Mouse (Mus musculus): Measurements from ENCODE around the gene Mlana.

The Mlana gene

GRCm38 (mm10) chr19:29697245-29697874 lies at the start of gene Mlana:
Gene Mlana, plus strand, starts transcription at chr19:29697824.
- no peak for DNase-seq

- DNase-seq = no peak
These were observed 49.1 kb upstream of the Mlana start for GRCm38 (mm10) chr19:29648550-29648914.

GRCm38 (mm10) chr19:29649683-29650082 lies 47.9 kb upstream of the Mlana start:
- DNase-seq = no peak

DNA sequence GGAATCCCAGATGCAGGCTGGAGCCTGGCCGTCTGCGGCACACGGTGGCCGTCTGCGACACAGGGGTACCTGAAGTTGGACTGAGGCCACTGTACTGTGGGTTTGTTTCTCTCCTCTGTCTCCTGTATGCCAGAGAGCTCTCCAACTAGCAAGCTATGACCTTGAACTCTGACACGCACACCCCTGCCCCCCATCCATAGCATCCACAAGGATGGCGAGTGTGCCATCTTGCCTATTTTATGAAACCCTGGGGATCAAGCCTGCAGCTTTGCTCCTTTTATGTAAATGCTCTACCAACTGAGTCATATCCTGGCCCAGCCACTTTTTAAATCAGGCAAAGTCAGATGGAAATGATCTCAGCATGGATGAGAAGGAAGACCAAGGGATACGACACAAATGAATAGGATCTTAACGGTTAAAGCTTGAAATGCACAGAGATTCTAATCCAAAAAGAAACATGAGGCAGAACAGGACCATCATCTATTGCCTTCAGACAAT lies 43.8 kb upstream of the Mlana start:
- DNase-seq = no peak

DNA sequence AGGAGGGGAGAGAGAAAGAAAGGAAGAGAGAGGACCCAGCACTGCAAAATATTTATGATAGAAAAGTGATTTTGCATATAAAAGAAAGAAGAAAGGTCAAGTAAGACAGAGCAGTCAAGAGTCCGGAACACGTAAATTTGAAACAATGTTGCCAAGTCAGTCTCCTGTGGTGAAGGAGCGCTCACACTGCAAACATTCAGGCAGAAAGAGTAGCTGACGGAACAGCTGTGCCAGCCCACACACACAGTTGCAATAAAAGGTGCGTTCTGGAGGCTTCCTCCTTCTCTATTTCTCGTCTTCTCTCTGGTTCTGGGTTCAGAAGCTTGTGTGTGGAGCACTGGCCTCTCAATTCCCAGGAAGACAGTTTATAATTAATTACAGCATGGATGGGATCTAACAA lies 42.5 kb upstream of the Mlana start:
- DNase-seq = no peak

GRCm38 (mm10) chr19:29656029-29656428 lies 41.6 kb upstream of the Mlana start:
- DNase-seq = no peak

DNA sequence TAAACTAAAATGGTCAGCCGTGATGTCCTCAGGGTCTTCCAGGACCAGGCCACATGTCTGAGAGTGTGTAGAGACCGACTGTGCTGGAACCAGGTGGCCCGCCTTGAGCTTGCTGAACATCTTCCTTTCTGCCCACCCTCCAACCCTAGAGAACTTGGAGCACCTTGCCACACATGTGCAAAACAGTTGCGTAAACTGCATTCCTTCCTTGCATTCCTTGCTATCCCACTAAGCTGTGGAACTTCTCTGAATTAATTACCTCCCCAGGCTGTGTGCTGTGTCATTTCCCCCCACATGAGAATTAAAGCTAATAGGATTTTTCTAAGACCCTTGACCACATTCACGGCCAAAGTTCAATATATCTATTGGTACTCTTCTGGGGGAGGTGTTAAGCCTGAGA lies 41.0 kb upstream of the Mlana start:
- no peak for DNase-seq

GRCm38 (mm10) chr19:29657033-29657432 lies 40.6 kb upstream of the Mlana start:
- DNase-seq = no peak

GRCm38 (mm10) chr19:29657558-29657957 lies 40.1 kb upstream of the Mlana start:
- DNase-seq = no peak

- no peak for DNase-seq
These were observed 38.8 kb upstream of the Mlana start for GRCm38 (mm10) chr19:29658836-29659235.

DNA sequence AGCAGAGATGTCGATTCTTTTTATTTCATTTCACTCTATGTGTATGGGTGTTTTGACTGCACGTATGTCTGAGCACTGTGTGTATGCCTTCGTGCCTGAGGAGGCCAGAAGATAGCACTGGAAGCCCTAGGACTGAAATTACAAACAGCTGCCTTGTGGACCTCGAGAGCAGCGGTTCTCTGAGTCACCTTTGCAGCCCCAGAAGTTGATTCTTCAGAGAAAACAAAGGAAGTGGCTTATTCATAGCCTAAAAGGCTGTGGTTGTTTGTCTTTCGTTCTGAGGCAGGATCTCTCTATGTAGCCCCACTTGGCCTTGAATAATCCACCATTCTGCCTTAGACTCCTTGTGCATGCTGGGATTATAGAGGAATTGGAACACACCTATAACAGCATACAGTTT lies 37.9 kb upstream of the Mlana start:
- no peak for DNase-seq

DNA sequence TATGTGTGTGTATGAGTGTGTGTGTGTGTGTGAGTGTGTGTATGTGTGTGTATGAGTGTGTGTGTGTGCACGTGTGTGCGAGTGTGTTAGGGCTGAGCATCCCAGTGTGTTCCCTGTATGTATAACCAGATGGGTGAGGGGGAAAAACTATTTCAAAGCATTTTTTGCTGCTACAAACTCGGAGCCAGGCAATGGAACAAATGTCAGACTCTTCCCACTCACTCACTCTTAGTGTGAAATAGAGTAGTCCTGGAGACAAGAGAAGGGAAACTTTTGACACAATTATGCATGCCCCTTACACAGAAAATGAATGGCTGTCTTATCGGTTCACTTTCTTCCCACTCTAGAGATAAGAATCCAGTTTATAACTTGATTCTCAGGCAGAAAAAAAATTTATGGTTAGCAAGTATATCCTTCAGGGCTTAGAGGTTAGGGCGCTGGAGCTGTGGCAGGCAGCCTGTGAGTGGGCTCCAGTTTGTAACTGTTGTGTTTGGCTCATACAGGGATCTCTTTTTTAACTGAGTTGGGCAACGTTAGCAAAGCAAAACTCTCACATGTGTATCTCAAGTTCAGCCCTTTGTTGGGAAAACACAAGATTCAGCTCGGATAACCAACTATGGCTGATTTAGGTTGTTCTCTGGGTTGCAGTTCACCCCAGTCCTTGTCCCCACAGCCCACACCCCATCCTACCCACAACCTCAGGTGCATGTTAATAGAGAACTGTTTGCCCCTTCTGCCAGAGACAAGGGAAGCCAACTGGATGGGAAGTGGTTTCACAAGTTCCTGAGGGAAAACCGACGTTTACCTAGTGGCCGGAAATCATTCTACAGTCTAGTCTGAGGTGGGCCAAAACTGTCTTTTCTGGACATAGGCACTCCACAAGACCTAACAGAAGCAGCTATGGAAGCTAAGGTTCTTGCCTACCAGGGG lies 36.5 kb upstream of the Mlana start:
- DNase-seq = no peak

DNA sequence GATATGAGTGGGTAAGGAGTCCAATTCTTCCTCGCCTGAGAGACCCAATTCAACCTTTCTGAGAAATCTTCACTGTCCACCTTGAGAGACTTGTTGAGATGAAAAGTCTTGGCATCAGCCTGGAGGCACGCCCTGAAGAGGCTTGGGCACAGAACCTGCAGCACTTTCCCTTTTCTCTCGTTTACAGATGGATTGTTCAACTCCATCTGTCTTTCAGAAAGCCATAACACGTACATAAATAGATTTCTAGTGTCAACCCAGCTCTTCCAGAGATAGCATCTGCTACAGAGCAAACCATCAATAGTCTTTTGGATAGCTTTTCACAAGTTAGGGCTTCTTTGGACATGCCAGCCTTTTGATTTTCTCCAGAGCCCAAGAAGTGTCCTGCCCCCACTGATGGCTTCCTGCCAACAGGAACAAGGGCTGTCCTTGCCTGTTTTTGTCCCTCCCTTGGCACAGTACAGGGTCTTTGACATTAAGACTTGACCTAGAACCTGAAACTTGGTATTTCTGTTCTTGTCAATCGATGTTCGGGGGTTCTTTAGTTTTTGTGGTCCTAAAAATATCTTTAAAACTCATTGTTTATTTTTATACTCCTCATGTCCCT lies 35.5 kb upstream of the Mlana start:
- no peak for DNase-seq

DNA sequence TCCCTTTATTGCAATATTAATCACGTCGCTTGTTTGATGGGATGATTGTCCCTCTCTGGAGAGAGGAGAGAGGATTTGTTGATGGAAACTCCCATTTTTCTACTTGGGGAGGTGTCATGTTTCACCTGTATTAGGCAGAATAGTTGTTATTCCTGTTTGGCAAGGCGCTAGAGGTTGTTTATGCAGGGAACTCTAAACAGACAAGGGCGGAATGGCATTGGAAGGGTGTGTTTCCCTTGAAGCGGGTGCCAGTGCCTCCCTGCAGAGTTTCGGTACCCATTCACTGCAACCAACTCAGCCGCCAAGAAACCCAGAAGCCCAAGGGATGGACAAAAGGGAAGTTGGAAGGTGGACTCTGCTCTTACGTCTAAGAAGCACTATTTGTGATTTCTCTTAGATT lies 33.8 kb upstream of the Mlana start:
- no peak for DNase-seq

- no peak for DNase-seq
These were observed 32.7 kb upstream of the Mlana start for GRCm38 (mm10) chr19:29664934-29665333.

DNA sequence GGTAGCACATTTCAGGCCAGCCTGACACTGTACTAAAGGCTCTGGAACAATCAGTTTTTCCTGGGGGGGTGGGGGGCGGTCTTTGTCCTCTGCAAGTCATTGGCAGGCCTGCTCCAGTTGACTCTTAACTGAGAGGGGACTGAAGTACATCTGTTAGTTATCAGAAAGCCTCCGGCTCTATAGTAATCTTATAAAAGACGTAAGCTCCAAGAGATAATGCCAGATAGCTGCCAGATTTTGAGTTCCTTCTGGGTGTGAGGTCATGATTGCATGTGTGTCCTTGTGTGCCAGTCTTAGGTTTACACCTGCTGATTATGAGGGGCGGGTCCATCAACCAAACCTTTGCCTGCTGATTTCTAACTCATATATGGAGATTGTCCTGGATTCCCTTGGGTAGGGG lies 31.5 kb upstream of the Mlana start:
- no peak for DNase-seq

DNA sequence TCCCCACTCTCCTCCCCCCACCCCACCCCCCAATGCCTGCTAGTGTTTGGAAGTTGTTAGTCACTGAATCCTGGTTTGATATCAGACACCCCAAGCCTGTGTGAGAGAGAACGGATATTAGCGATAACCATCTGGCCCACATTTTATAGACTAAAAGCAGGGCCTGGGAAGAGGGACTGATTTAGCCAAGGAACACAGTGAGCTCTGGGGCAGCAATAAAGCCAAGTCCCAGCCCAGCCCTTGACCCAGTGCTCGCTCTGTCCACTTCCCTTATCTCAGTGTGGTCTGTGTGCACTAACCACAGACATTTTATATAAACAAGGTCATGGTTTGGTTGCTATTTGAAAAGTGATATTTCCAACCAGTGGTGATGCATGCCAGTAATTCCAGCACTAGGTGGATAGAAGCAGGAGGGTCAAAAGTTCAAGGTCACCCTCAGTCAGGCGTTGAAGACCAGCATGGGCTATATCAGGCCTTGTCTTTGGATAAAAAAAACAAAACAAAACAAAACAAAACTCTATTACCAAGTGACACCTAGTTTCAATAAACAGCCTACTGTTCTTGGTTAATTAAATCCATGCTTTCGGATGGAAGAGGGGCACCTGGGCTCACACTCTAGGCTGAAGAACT lies 30.5 kb upstream of the Mlana start:
- DNase-seq = no peak

DNA sequence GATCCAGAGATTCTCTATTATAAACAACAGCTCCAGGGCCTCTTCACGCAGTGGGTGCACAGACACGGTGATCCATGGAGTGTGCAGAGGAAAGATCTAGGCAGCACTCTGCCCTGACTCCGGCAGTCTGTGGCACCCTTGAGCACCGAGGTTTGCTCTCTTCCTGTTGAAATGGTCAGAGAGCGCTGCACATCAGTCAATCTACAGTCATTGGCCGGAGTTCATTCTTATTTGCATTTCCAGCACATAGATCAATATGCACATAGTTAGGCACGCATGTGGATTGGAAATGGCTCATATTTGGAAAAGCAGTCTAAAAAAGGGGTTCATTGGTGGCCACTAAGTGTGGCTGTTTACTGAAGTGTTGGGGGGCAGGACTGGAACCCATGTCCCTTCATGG lies 29.5 kb upstream of the Mlana start:
- no peak for DNase-seq

DNA sequence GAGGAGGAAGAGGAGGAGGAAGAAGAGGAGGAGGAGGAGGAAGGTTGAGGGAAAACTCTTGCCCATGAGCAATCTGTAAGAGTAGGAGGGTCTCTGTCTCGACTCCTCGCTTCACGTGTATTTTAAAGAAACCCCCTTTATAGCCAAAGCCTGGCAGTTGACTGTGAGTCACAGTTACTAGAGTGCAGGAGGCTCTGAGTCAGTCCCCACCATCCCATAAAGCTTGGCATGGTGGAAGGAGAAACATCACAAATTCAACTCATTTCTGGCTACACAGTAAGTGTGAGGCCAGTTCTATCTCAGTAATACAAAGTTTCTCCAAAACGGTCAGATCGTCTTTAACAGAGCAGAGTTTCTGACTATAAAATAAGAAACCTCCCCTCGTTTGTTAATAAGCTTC lies 27.4 kb upstream of the Mlana start:
- no peak for DNase-seq

GRCm38 (mm10) chr19:29671160-29671559 lies 26.5 kb upstream of the Mlana start:
- no peak for DNase-seq

DNA sequence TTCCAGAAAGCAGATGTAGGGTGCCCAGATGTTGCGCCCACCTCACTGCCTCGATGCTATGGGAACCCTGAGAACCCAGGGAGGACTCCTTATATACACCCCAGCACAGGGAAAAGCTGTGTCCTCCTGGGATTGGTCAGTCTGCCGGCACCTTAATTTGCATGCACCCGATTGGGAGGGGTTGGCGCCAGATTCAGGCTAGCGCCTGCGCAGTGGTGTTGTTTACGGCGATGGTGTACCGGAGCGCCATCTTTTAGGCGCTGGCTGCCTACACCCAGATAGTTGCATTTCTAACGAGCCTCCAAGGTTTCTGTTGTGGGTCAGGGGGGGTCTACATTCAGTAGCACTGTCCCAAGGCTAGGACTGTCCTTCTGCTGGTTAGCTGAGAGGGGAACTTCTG lies 25.0 kb upstream of the Mlana start:
- no peak for DNase-seq

GRCm38 (mm10) chr19:29674946-29675345 lies 22.7 kb upstream of the Mlana start:
- no peak for DNase-seq

DNA sequence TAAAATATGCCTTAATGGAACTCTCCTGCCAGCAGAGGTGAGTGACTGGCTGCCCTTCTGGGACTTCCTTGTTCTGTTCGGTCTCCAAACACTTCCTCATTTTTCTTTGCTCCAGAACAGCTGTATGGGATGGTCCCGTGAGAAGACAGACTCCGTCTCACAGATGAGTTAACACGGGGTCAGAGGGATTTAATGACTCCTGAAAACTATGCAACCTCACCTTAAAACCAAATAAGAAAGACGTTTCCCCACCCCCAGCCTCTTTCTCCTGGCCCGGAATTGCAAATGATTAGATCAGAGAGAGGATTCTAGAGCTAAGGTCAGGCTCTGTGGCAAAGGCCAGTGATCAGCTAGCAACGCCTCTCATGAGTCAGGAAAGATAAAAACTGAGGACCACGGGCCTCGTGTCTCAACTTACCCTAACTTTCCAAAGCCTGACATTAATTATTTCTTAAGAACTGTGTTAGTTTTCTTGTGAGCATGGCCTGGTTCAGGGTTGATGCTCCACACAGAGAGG lies 22.0 kb upstream of the Mlana start:
- DNase-seq = no peak
